Mouse (Mus musculus): Measurements from ENCODE around the gene Kcnmb1. TPM values are rescaled to one million over a fixed set of nuclear protein-coding genes. Genes with fewer than 3 reads are reported as not detected.

Gene Kcnmb1
- 1.9 and 3.6 TPM in 2 replicates for polyA plus RNA-seq (2012; rRNA removed)

DNA sequence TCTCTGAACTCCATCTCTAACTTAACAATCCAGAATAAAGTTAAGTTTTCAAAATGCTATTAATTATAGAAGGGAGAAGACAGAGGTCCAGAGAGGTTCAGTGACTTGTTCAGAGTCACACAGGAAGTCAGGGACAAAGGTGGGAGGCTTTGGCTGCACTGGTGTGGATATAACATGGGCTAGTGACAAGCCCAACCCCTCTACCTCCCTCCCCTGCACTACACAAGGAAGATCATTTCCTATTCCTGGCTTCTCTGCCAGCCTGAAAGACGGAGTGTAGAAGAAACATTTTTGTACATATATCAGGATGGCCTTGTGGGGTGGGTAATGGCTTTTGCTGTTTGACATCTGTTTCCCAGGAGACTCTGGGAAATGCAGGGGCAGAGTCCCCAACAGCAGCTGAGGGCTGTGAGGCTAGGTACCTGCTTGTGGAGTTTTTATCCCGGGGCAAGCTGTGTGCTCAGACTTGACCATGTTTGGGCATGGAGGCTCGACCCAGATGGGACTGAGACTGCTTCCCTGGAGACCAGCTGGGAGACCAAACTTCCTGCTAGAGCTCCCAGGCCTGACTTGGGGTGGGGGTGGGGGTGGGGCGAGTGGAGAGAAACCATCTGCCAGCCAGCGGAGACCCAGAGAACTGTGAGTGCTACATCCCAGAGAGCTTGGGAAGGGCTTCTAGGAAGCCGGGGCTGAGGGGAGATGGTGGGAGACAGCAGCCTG, at the start of gene Kcnmb1:
Gene Kcnmb1, plus strand, starts transcription at position 326 of the 720 bp plus-strand sequence.
- no peak for DNase-seq
- 0 out of 2 replicates have a peak, but pooled peaks have one; percentile 4 for TF ChIP-seq POLR2A (IDR thresholded peaks at IDR 0.05; ENCODE audit: borderline replicate concordance, extremely low read depth, low read depth, low read length)
- TF ChIP-seq CTCF (IDR thresholded peaks at IDR 0.05; ENCODE audit: insufficient read depth, low read length), result no peak
- Histone ChIP-seq H3K4me1 (ENCODE audit: control insufficient read depth, insufficient read depth, low read length) (no peaks in the 10 kb centered on the region), H3K4me3 (replicated peaks; ENCODE audit: extremely low read depth, low read depth, low read length) (no peak within 1 kb of the TSS)
- WGBS, result 21% methylated on average over 6 of the region's 6 CpGs

DNA sequence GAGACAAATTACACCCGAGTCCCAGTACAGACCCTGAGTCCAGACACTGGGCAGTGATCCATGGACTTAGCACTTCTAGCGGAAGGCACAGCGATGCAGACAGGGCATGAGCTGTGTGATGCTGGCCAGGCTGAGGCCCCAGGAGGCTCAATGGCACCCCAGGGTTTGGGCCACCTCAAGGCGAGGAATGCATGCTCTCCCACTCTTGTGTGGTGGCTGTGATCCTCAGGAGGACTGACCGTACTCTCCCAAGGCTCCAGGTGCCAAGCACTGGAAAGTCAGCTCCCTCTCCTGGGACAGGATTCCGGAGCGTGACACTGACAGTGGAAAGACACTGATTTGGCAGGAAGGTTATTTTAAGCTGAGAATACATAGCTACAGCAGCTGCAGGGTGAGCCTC, 49.8 kb upstream of the Kcnmb1 start:
- H3K4me1 ChIP-seq (ENCODE audit: control insufficient read depth, insufficient read depth, low read length), result no peaks in the 10 kb centered on the region
- 76% methylated on average over 7 of the region's 7 CpGs for WGBS
- DNase-seq, result no peak
- no peak for TF ChIP-seq CTCF (IDR thresholded peaks at IDR 0.05; ENCODE audit: insufficient read depth, low read length)
- TF ChIP-seq POLR2A (IDR thresholded peaks at IDR 0.05; ENCODE audit: borderline replicate concordance, extremely low read depth, low read depth, low read length), result no peak
- H3K4me3 ChIP-seq (replicated peaks; ENCODE audit: extremely low read depth, low read depth, low read length), result no peak overlapping the region

GRCm38 (mm10) chr11:33914216-33914615, 48.6 kb upstream of the Kcnmb1 start:
- DNase-seq, result no peak
- TF ChIP-seq POLR2A (IDR thresholded peaks at IDR 0.05; ENCODE audit: borderline replicate concordance, extremely low read depth, low read depth, low read length) (no peak), CTCF (IDR thresholded peaks at IDR 0.05; ENCODE audit: insufficient read depth, low read length) (no peak)
- WGBS, result 77% methylated on average over 12 of the region's 12 CpGs
- no peak overlapping the region for H3K4me3 ChIP-seq (replicated peaks; ENCODE audit: extremely low read depth, low read depth, low read length)
- no peaks in the 10 kb centered on the region for H3K4me1 ChIP-seq (ENCODE audit: control insufficient read depth, insufficient read depth, low read length)

DNA sequence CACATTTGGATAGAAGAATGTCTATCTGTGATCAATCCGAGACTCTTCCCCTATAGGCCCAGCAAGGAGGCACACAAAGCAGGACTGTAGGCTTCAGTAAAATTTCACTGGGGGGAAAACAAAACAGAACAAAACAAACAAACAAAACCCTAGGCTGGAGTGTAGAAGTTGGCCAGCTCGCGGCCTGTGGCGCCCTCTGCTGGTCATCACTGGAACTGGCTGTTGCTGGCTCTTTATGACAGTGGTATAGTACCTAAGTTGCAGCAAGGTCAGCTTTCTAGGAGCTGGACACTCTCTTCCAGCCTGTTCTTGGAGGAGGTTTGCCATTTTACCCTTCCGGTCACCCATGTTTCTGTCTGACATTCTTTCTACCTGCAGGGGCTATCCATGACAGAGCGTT, 45.2 kb upstream of the Kcnmb1 start:
- DNase-seq, result peak; percentile 64
- 24% methylated on average over 6 of the region's 6 CpGs for WGBS
- H3K4me3 ChIP-seq (replicated peaks; ENCODE audit: extremely low read depth, low read depth, low read length), result no peak overlapping the region
- peak; percentile 93 for TF ChIP-seq CTCF (IDR thresholded peaks at IDR 0.05; ENCODE audit: insufficient read depth, low read length)
- TF ChIP-seq POLR2A (IDR thresholded peaks at IDR 0.05; ENCODE audit: borderline replicate concordance, extremely low read depth, low read depth, low read length), result no peak
- no peaks in the 10 kb centered on the region for H3K4me1 ChIP-seq (ENCODE audit: control insufficient read depth, insufficient read depth, low read length)

GRCm38 (mm10) chr11:33918424-33918823, 44.4 kb upstream of the Kcnmb1 start:
- DNase-seq, result no peak
- no peaks in the 10 kb centered on the region for H3K4me1 ChIP-seq (ENCODE audit: control insufficient read depth, insufficient read depth, low read length)
- H3K4me3 ChIP-seq (replicated peaks; ENCODE audit: extremely low read depth, low read depth, low read length), result no peak overlapping the region
- TF ChIP-seq CTCF (IDR thresholded peaks at IDR 0.05; ENCODE audit: insufficient read depth, low read length), result no peak
- TF ChIP-seq POLR2A (IDR thresholded peaks at IDR 0.05; ENCODE audit: borderline replicate concordance, extremely low read depth, low read depth, low read length), result no peak
- WGBS, result 42% methylated on average over 2 of the region's 2 CpGs

- DNase-seq, result no peak
- Histone ChIP-seq H3K4me1 (ENCODE audit: control insufficient read depth, insufficient read depth, low read length) (no peaks in the 10 kb centered on the region), H3K4me3 (replicated peaks; ENCODE audit: extremely low read depth, low read depth, low read length) (no peak overlapping the region)
- no peak for TF ChIP-seq CTCF (IDR thresholded peaks at IDR 0.05; ENCODE audit: insufficient read depth, low read length)
- no peak for TF ChIP-seq POLR2A (IDR thresholded peaks at IDR 0.05; ENCODE audit: borderline replicate concordance, extremely low read depth, low read depth, low read length)
- WGBS, result 54% methylated on average over 7 of the region's 7 CpGs
Measured at GRCm38 (mm10) chr11:33919826-33920225, 43.0 kb upstream of the Kcnmb1 start.

DNA sequence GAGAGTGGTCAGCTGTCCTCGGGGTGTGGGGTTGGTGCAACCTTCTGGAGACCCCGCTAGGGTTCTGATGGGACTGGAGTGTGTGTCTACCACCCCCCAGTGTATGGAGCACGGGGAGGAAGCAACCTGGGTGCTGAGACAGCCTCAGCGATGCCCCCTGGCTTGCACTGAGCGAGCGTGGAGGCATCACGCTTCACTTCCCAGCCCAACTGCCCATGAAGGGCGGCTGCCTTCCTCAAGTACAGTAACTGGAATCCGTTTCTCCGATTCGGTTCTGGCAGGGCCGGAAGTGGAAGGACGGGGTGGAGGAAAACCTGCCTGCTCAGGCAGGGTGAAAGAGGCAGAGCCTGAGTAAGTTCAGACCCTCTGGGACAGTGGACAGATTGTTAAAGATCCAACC, 41.4 kb upstream of the Kcnmb1 start:
- 81% methylated on average over 13 of the region's 13 CpGs for WGBS
- H3K4me3 ChIP-seq (replicated peaks; ENCODE audit: extremely low read depth, low read depth, low read length), result no peak overlapping the region
- TF ChIP-seq CTCF (IDR thresholded peaks at IDR 0.05; ENCODE audit: insufficient read depth, low read length) (no peak), POLR2A (IDR thresholded peaks at IDR 0.05; ENCODE audit: borderline replicate concordance, extremely low read depth, low read depth, low read length) (no peak)
- no peaks in the 10 kb centered on the region for H3K4me1 ChIP-seq (ENCODE audit: control insufficient read depth, insufficient read depth, low read length)
- no peak for DNase-seq

- 62% methylated on average over 3 of the region's 3 CpGs for WGBS
- DNase-seq, result no peak
- H3K4me3 ChIP-seq (replicated peaks; ENCODE audit: extremely low read depth, low read depth, low read length), result no peak overlapping the region
- H3K4me1 ChIP-seq (ENCODE audit: control insufficient read depth, insufficient read depth, low read length), result no peaks in the 10 kb centered on the region
- no peak for TF ChIP-seq POLR2A (IDR thresholded peaks at IDR 0.05; ENCODE audit: borderline replicate concordance, extremely low read depth, low read depth, low read length)
- TF ChIP-seq CTCF (IDR thresholded peaks at IDR 0.05; ENCODE audit: insufficient read depth, low read length), result no peak
Measured at GRCm38 (mm10) chr11:33923031-33923430, 39.8 kb upstream of the Kcnmb1 start.

DNA sequence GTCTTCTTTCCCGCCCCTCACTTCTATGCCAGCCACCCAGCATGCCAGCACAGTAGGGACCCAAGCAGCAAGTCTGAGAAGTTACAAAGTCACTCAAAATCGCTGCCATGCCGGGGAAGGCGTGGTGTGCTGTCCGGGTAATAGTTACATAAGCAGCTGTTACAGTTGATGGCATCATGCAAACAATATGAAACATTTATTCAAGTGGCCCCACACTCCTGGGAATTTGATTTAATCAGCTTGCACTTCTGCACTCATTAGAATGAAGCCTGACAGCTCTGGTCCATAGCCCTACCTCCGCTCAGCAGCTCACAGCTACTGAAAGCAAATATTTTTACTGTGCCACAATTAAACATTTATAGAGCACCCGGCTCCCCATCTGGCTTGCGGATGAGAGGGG, 37.0 kb upstream of the Kcnmb1 start:
- no peak for DNase-seq
- WGBS, result 59% methylated on average over 8 of the region's 8 CpGs
- TF ChIP-seq CTCF (IDR thresholded peaks at IDR 0.05; ENCODE audit: insufficient read depth, low read length) (no peak), POLR2A (IDR thresholded peaks at IDR 0.05; ENCODE audit: borderline replicate concordance, extremely low read depth, low read depth, low read length) (no peak)
- Histone ChIP-seq H3K4me1 (ENCODE audit: control insufficient read depth, insufficient read depth, low read length) (no peaks in the 10 kb centered on the region), H3K4me3 (replicated peaks; ENCODE audit: extremely low read depth, low read depth, low read length) (no peak overlapping the region)

DNA sequence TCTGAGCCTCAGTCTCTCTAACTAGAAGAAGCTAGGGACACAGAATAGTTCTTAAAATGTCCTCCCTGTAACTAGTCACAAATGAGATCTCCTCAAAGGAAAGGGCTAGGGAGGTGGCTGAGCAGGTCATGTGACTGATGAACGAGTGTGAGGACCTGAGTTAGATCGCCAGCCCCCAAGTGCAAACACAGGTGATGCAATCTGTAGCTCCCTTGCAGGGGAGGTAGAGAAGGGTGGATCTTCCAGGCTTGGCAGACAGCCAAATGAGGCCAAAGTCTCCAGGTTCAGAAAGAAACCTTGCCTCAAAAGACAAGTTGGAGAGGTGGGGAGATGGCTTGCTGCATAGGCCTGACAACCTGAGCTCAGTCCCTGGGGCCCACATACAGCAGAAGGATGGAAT, 36.3 kb upstream of the Kcnmb1 start:
- no peak for DNase-seq
- Histone ChIP-seq H3K4me3 (replicated peaks; ENCODE audit: extremely low read depth, low read depth, low read length) (no peak overlapping the region), H3K4me1 (ENCODE audit: control insufficient read depth, insufficient read depth, low read length) (no peaks in the 10 kb centered on the region)
- TF ChIP-seq POLR2A (IDR thresholded peaks at IDR 0.05; ENCODE audit: borderline replicate concordance, extremely low read depth, low read depth, low read length) (no peak), CTCF (IDR thresholded peaks at IDR 0.05; ENCODE audit: insufficient read depth, low read length) (no peak)
- 42% methylated on average over 2 of the region's 2 CpGs for WGBS

Data from lung, adult 2 months (tissue).